Mouse (Mus musculus) heart, adult 2 months (tissue): ENCODE results near the gene Gnb5.

ENCODE experiments used
- CTCF ChIP-seq: fragments of 200-600 bp; IDR thresholded peaks from 2 replicates; pipeline ENCODE4 v1.8.1; 2022; ENCODE audit warnings: antibody characterized with exemption, mild to moderate bottlenecking, moderate library complexity
- EP300 ChIP-seq: fragments of 200-500 bp; IDR thresholded peaks from 2 replicates; pipeline ENCODE4 v1.6.1; 2011; ENCODE audit warnings: low read depth, low read length, control low read depth; ENCODE audit not compliant: insufficient read depth
- POLR2A ChIP-seq: fragments of 200-500 bp; IDR thresholded peaks from 2 replicates; pipeline ENCODE4 v1.6.1; 2011; ENCODE audit warnings: mild to moderate bottlenecking, low read depth, low read length, control low read depth; ENCODE audit not compliant: insufficient read depth

DNA sequence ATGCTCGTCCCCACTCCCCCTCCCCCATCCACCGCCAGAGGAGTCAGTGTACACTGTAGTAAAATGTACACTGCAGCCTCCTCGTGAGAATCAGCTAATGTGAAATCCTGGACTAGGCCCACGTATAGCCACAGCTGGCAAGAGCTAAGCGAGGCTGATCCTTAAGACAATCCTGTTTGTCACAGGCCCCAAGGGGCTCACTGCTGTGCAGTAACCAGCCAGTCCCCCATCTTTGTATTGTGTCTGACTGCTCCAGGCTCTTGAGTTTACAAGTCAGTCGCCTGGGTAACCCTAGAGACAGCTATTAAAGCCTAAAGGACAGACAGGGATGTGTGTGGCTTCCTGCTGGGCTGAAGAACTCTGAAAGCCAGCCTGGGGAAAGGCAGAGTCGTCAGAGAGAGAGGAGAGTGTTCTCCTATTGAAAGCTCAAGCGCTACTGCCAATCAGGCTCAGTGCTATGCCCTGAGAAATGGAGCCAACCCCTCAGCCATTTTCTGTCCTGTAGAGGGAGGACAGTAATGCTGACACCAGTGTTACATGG, 44.7 kb upstream of the Gnb5 start:
- TF ChIP-seq EP300: no peak
- no peak for TF ChIP-seq CTCF
- TF ChIP-seq POLR2A: no peak
